Mouse (Mus musculus) heart, adult 8-10 months (tissue): ENCODE measurements at regions not wholly inside any gene's neighbourhood (a gene's known extent, or its start where the extent isn't known, plus 50 kb on each side); places are given as distances from the start of the nearest gene placed in this dataset.

Experiments used
- DNase-seq: peaks from one replicate; pipeline ENCODE4 v3.0.0; 2022; ENCODE audit warnings: low spot score

GRCm38 (mm10) chr6:51162208-51163082 lies 270.0 kb upstream of the Nfe2l3 start:
- DNase-seq: no peak

GRCm38 (mm10) chr6:51163266-51163665 lies 269.2 kb upstream of the Nfe2l3 start:
- DNase-seq: no peak

GRCm38 (mm10) chr6:51163882-51164281 lies 268.6 kb upstream of the Nfe2l3 start:
- DNase-seq: no peak

- DNase-seq: no peak
Measured at GRCm38 (mm10) chr6:51167028-51167427, 265.4 kb upstream of the Nfe2l3 start.

- DNase-seq: peak; percentile 87
Measured at GRCm38 (mm10) chr6:51168048-51168447, 264.4 kb upstream of the Nfe2l3 start.

GRCm38 (mm10) chr6:51168775-51169695 lies 263.4 kb upstream of the Nfe2l3 start:
- DNase-seq: no peak

- DNase-seq: no peak
Measured at GRCm38 (mm10) chr6:51169971-51170411, 262.5 kb upstream of the Nfe2l3 start.

- peak; percentile 78 for DNase-seq
Measured at GRCm38 (mm10) chr6:51170414-51170813, 262.1 kb upstream of the Nfe2l3 start.

- DNase-seq: peak; percentile 87
Measured at GRCm38 (mm10) chr6:51170871-51171270, 261.6 kb upstream of the Nfe2l3 start.

- DNase-seq: no peak
Measured at GRCm38 (mm10) chr6:51171761-51172160, 260.7 kb upstream of the Nfe2l3 start.

GRCm38 (mm10) chr6:51172331-51172791 lies 260.1 kb upstream of the Nfe2l3 start:
- DNase-seq: no peak

- peak; percentile 93 for DNase-seq
Measured at GRCm38 (mm10) chr6:51172856-51173619, 259.4 kb upstream of the Nfe2l3 start.

GRCm38 (mm10) chr6:51173620-51174442 lies 258.6 kb upstream of the Nfe2l3 start:
- DNase-seq: no peak

- no peak for DNase-seq
Measured at GRCm38 (mm10) chr6:51174443-51175021, 257.9 kb upstream of the Nfe2l3 start.

- DNase-seq: no peak
Measured at GRCm38 (mm10) chr6:51175616-51176590, 256.6 kb upstream of the Nfe2l3 start.

GRCm38 (mm10) chr6:51176791-51177433 lies 255.6 kb upstream of the Nfe2l3 start:
- no peak for DNase-seq

GRCm38 (mm10) chr6:51177701-51178060 lies 254.8 kb upstream of the Nfe2l3 start:
- DNase-seq: no peak

GRCm38 (mm10) chr6:51178061-51178791 lies 254.2 kb upstream of the Nfe2l3 start:
- peak; percentile 79 for DNase-seq
